Comparison of ENCODE assay signal across 31 mouse cellular contexts in genomic region chr5:147066129-147066528, GRCm38 (mm10). TPM values are rescaled to one million over a fixed set of nuclear protein-coding genes. Genes with fewer than 3 reads are reported as not detected.
A peak's percentile ranks its signal among the peaks of the same experiment; 100 is the strongest.
DNase-seq lines count a peak whose midpoint lies in the region; ATAC-seq and TF ChIP-seq lines count a peak whose summit lies in the region.
"Had no signal": no experiment of that assay in that cellular context is flagged by ENCODE, and none has a peak within 500 bp of the region (broad histone marks: within the 10 kb centered on the region; RNA-seq: fewer than 3 reads in every experiment).

No protein-coding gene starts in this region.

- dilution Hi-C loops in CH12.LX (cut with MboI; ENCODE audit: extremely low pct_ligation_motif_present, extremely low pct_unique_long_range_greater_than_20kb, low sequenced_read_pairs), result no loop called here

- in situ Hi-C loops in CH12.LX (cut with MboI; ENCODE audit: low pct_ligation_motif_present, low pct_unique_long_range_greater_than_20kb, low sequenced_read_pairs), result no loop called here

- no peak for TF ChIP-seq CTCF in CH12.LX (conservative IDR thresholded peaks at IDR 0.05 in 1 of 2, IDR thresholded peaks at IDR 0.05 in 1 of 2; ENCODE audit: low read depth in 2 of 2, low read length in 2 of 2)

- H3K9me3 ChIP-seq in CH12.LX (replicated peaks; ENCODE audit: low read length), result no peaks in the 10 kb centered on the region
- H3K9me3 ChIP-seq in kidney, embryonic 16.5 days (ENCODE audit: low read length), result no peaks in the 10 kb centered on the region
- H3K9me3 ChIP-seq: embryonic facial prominence, embryonic 10.5 days; embryonic facial prominence, embryonic 15.5 days; forebrain, embryonic 12.5 days; heart, embryonic 10.5 days; heart, embryonic 15.5 days; hindbrain, embryonic 13.5 days; limb, embryonic 10.5 days; limb, embryonic 15.5 days; liver, embryonic 13.5 days; midbrain, embryonic 10.5 days; midbrain, embryonic 15.5 days had no signal

- peak overlapping the region; percentile 34 for H3K9ac ChIP-seq in CH12.LX (ENCODE audit: insufficient read depth, low read depth)
- H3K9ac ChIP-seq in kidney, embryonic 16.5 days (replicated peaks; ENCODE audit: low read length), result no peak overlapping the region
- H3K9ac ChIP-seq: embryonic facial prominence, embryonic 15.5 days; forebrain, embryonic 12.5 days; heart, embryonic 15.5 days; hindbrain, embryonic 13.5 days; limb, embryonic 15.5 days; liver, embryonic 13.5 days; midbrain, embryonic 15.5 days had no signal

- 49% methylated on average over 4 of the region's 4 CpGs for WGBS in kidney, embryonic 16.5 days

- no peak for TF ChIP-seq EP300 in CH12.LX (IDR thresholded peaks at IDR 0.05; ENCODE audit: low read length)

- H3K4me2 ChIP-seq in CH12.LX (ENCODE audit: insufficient read depth, low read depth, poor library complexity, severe bottlenecking), result peak overlapping the region; percentile 85
- H3K4me2 ChIP-seq in kidney, embryonic 16.5 days (replicated peaks; ENCODE audit: low read depth, low read length), result no peak overlapping the region
- H3K4me2 ChIP-seq: embryonic facial prominence, embryonic 15.5 days; forebrain, embryonic 12.5 days; heart, embryonic 15.5 days; hindbrain, embryonic 13.5 days; limb, embryonic 15.5 days; liver, embryonic 13.5 days; midbrain, embryonic 15.5 days had no signal

- H3K36me3 ChIP-seq in CH12.LX (replicated peaks in 1 of 2; ENCODE audit: control insufficient read depth in 1 of 2, insufficient read depth in 1 of 2, low read length in 1 of 2), result peaks cover 0 to 11% of the 10 kb centered on the region in 2 experiments
- H3K36me3 ChIP-seq in kidney, embryonic 16.5 days (ENCODE audit: insufficient read depth, low read length), result no peaks in the 10 kb centered on the region
- H3K36me3 ChIP-seq: embryonic facial prominence, embryonic 10.5 days; embryonic facial prominence, embryonic 15.5 days; forebrain, embryonic 12.5 days; heart, embryonic 10.5 days; heart, embryonic 15.5 days; hindbrain, embryonic 13.5 days; limb, embryonic 10.5 days; limb, embryonic 15.5 days; liver, embryonic 13.5 days; midbrain, embryonic 10.5 days; midbrain, embryonic 15.5 days had no signal

- no peaks in the 10 kb centered on the region for H3K27me3 ChIP-seq in CH12.LX (replicated peaks)
- no peaks in the 10 kb centered on the region for H3K27me3 ChIP-seq in kidney, embryonic 16.5 days (ENCODE audit: insufficient read depth, low read length)
- H3K27me3 ChIP-seq: embryonic facial prominence, embryonic 15.5 days; forebrain, embryonic 12.5 days; heart, embryonic 15.5 days; hindbrain, embryonic 13.5 days; limb, embryonic 15.5 days; liver, embryonic 13.5 days; midbrain, embryonic 15.5 days had no signal

- H3K79me2 ChIP-seq in CH12.LX (replicated peaks; ENCODE audit: control insufficient read depth, extremely low read depth, insufficient read depth, poor library complexity, severe bottlenecking), result peaks cover 77% of the 10 kb centered on the region

- no peak for TF ChIP-seq POLR2A in CH12.LX (IDR thresholded peaks at IDR 0.05; ENCODE audit: low read depth, low read length)

- peaks cover 31 to 89% of the 10 kb centered on the region in 2 experiments for H3K4me1 ChIP-seq in CH12.LX (ENCODE audit: control insufficient read depth in 1 of 2, insufficient read depth in 2 of 2)
- peaks cover 12% of the 10 kb centered on the region for H3K4me1 ChIP-seq in kidney, embryonic 16.5 days (ENCODE audit: insufficient read depth, low read length)
- H3K4me1 ChIP-seq: forebrain, embryonic 12.5 days; hindbrain, embryonic 13.5 days; midbrain, embryonic 15.5 days had no signal

- no peak overlapping the region for H3K4me3 ChIP-seq in CH12.LX (replicated peaks in 1 of 3; ENCODE audit: low read depth in 2 of 3, low read length in 2 of 3, poor library complexity in 1 of 3)
- no peak overlapping the region for H3K4me3 ChIP-seq in kidney, embryonic 16.5 days (ENCODE audit: low read length)
- H3K4me3 ChIP-seq: embryonic facial prominence, embryonic 10.5 days; embryonic facial prominence, embryonic 15.5 days; forebrain, embryonic 12.5 days; heart, embryonic 10.5 days; heart, embryonic 15.5 days; hindbrain, embryonic 13.5 days; limb, embryonic 10.5 days; limb, embryonic 15.5 days; liver, embryonic 13.5 days; midbrain, embryonic 10.5 days; midbrain, embryonic 15.5 days had no signal

- DNase-seq in CD4-positive helper T cell, adult 2 months (ENCODE audit: low read depth, low spot score), result peak; percentile 43
- DNase-seq in CH12.LX (ENCODE audit: extremely low read depth), result no peak
- peak; percentile 26 for DNase-seq in T-cell, adult 2 months (ENCODE audit: low spot score)
- no peak for DNase-seq in cerebellum, postnatal 14 days
- DNase-seq in kidney, postnatal 25 days, result no peak
- DNase-seq: adrenal gland, postnatal 25 days; cerebellum, adult 18-20 months; cerebellum, postnatal 10 days; gastrocnemius, postnatal 25 days; heart, adult 11 months; heart, postnatal 4 days; kidney, adult 11 months; layer of hippocampus, adult 9-11 months; liver, embryonic 13.5 days; lung, adult 18-20 months; lung, postnatal 14 days; spleen, adult 18-20 months; thymus, postnatal 14 days had no signal

- H3K27ac ChIP-seq in CH12.LX (ENCODE audit: insufficient read depth, low read depth), result peak overlapping the region; percentile 30; the same call in 1 of the 2 replicates
- H3K27ac ChIP-seq in kidney, embryonic 16.5 days (ENCODE audit: low read length), result no peak overlapping the region
- H3K27ac ChIP-seq: embryonic facial prominence, embryonic 10.5 days; embryonic facial prominence, embryonic 15.5 days; forebrain, embryonic 12.5 days; heart, embryonic 10.5 days; heart, embryonic 15.5 days; hindbrain, embryonic 13.5 days; kidney, postnatal 0 days; limb, embryonic 10.5 days; limb, embryonic 15.5 days; liver, embryonic 13.5 days; midbrain, embryonic 10.5 days; midbrain, embryonic 15.5 days had no signal

- ATAC-seq in inflammation-experienced regulatory T-cells, adult 6 months, result peak; percentile 67
- no peak for ATAC-seq in kidney, embryonic 16.5 days (ENCODE audit: low FRiP score, low TSS enrichment)
- ATAC-seq: midbrain, embryonic 15.5 days had no signal

- no peak for TF ChIP-seq RAD21 in CH12.LX (IDR thresholded peaks at IDR 0.05; ENCODE audit: low read depth, low read length)

TF ChIP-seq in CH12.LX, 34 proteins besides CTCF, POLR2A, EP300 and RAD21:
- TF ChIP-seq ELF1 (IDR thresholded peaks at IDR 0.05; ENCODE audit: low read depth, low read length), result peak; percentile 20; the same call in 1 of the 2 replicates
- peak; percentile 77 for TF ChIP-seq BHLHE40 (IDR thresholded peaks at IDR 0.05; ENCODE audit: low read depth, low read length)
- no peak for TF ChIP-seq USF2 (conservative IDR thresholded peaks at IDR 0.05; ENCODE audit: low read depth, low read length)
- no peak for TF ChIP-seq MAFK (IDR thresholded peaks at IDR 0.05; ENCODE audit: insufficient replicate concordance, low read length)
- TF ChIP-seq KAT2A (IDR thresholded peaks at IDR 0.05; ENCODE audit: insufficient replicate concordance, low read length), result no peak
- TF ChIP-seq NRF1 (IDR thresholded peaks at IDR 0.05; ENCODE audit: low read depth, low read length), result no peak
- no peak for TF ChIP-seq MYC (IDR thresholded peaks at IDR 0.05; ENCODE audit: low read depth, low read length)
- TF ChIP-seq TBP (conservative IDR thresholded peaks at IDR 0.05; ENCODE audit: low read depth, low read length), result no peak
- TF ChIP-seq SMC3 (IDR thresholded peaks at IDR 0.05; ENCODE audit: low read depth, low read length), result no peak
- TF ChIP-seq MEF2A (IDR thresholded peaks at IDR 0.05; ENCODE audit: borderline replicate concordance, low read depth, low read length), result peak; percentile 75
- no peak for TF ChIP-seq ZC3H11A (IDR thresholded peaks at IDR 0.05; ENCODE audit: low read depth, low read length)

RNA-seq across cellular contexts. Expression of gene Lnx2, which starts 10.3 kb away (rescaled TPM):
- total RNA-seq in CH12.LX (2012; rRNA removed) (25.6 and 30.1 TPM in 2 replicates), CH12.LX (2014; rRNA removed) (19.4 and 20.3 TPM in 2 replicates)
- 18.8 and 22.9 TPM in 2 replicates for polyA plus RNA-seq in CH12.LX (2012; ENCODE audit: insufficient read length, low read depth)
- 10 to 100 TPM; 21.4 to 30.5 (median 28.0) TPM for polyA plus RNA-seq in inflammation-experienced regulatory T-cells, adult 6 months (2017; shearing (Covaris generic))
- polyA plus RNA-seq in kidney, embryonic 16.5 days (2015; fragmentation: Nextera tagmentation; extraction: Ambion mirVana), result 16.0 and 17.9 TPM in 2 replicates

RNA-seq across cellular contexts. Expression of gene Polr1d, which starts 10.7 kb away (rescaled TPM):
- total RNA-seq in CH12.LX (2012; rRNA removed) (293 and 334 TPM in 2 replicates), CH12.LX (2014; rRNA removed) (354 and 381 TPM in 2 replicates)
- 300 and 322 TPM in 2 replicates for polyA plus RNA-seq in CH12.LX (2012; ENCODE audit: insufficient read length, low read depth)
- 100 to 1,000 TPM; 137 to 194 (median 168) TPM for polyA plus RNA-seq in inflammation-experienced regulatory T-cells, adult 6 months (2017; shearing (Covaris generic))
- polyA plus RNA-seq in kidney, embryonic 16.5 days (2015; fragmentation: Nextera tagmentation; extraction: Ambion mirVana), result 137 and 142 TPM in 2 replicates

Comparison
In these comparisons a context has a peak if more than half of its experiments do, and no peak if none do; other contexts are left out.
1. DNase-seq: peak in CD4-positive helper T cell, adult 2 months (single experiment) and T-cell, adult 2 months (single experiment); none in CH12.LX (single experiment), cerebellum, postnatal 14 days (0 of 2) and kidney, postnatal 25 days (0 of 2).